Mouse (Mus musculus) C2C12 (cell line): ENCODE results near the gene 1110032F04Rik. TPM values are rescaled to one million over a fixed set of nuclear protein-coding genes. Genes with fewer than 3 reads are reported as not detected.

Experiments used
- H3K27me3 ChIP-seq: one replicate; pipeline ENCODE4 v1.6.1; 2011; ENCODE audit not compliant: control insufficient read depth, insufficient read depth, insufficient read length
- H3K36me3 ChIP-seq: one replicate; pipeline ENCODE4 v1.6.1; 2011; ENCODE audit not compliant: control insufficient read depth, insufficient read depth
- H3K4me3 ChIP-seq: one replicate; pipeline ENCODE4 v1.5.1; 2011; ENCODE audit warnings: mild to moderate bottlenecking, control low read depth; ENCODE audit not compliant: poor library complexity, insufficient read depth, severe bottlenecking
- H3K79me2 ChIP-seq: one replicate; pipeline ENCODE4 v1.6.1; 2011; ENCODE audit not compliant: control insufficient read depth, insufficient read depth
- H3K79me3 ChIP-seq: one replicate; pipeline ENCODE4 v1.6.1; 2011; ENCODE audit warnings: low read depth, control low read depth
- H3ac ChIP-seq: one replicate; pipeline ENCODE3; 2011; ENCODE audit warnings: low read depth; ENCODE audit not compliant: control insufficient read depth, insufficient read length
- CEBPB ChIP-seq: IDR thresholded peaks from one replicate; pipeline ENCODE4 v1.6.1; 2011; ENCODE audit warnings: low read depth, mild to moderate bottlenecking, control low read depth, moderate library complexity
- CTCF ChIP-seq: IDR thresholded peaks from one replicate; pipeline ENCODE4 v1.5.1; 2011; ENCODE audit not compliant: control insufficient read depth, insufficient read depth, insufficient read length
- FOSL1 ChIP-seq: IDR thresholded peaks from one replicate; pipeline ENCODE4 v1.8.0; 2011; ENCODE audit warnings: mild to moderate bottlenecking, low read length; ENCODE audit not compliant: poor library complexity, insufficient read depth, severe bottlenecking
- MAX ChIP-seq: IDR thresholded peaks from one replicate; pipeline ENCODE4 v1.6.1; 2011; ENCODE audit warnings: mild to moderate bottlenecking, control low read depth
- MYOD1 ChIP-seq: IDR thresholded peaks from one replicate; pipeline ENCODE4 v1.6.1; 2011; ENCODE audit warnings: low read depth; ENCODE audit not compliant: control insufficient read depth, insufficient read length
- MYOG ChIP-seq: IDR thresholded peaks from one replicate; pipeline ENCODE4 v1.6.1; 2011; ENCODE audit not compliant: control insufficient read depth, insufficient read length; ENCODE audit errors: extremely low read depth
- USF1 ChIP-seq: IDR thresholded peaks from one replicate; pipeline ENCODE4 v1.6.1; 2011; ENCODE audit warnings: low read depth, mild to moderate bottlenecking, control low read depth, moderate library complexity
- long read RNA-seq, 2 experiments: library from polyadenylated mRNA; unstranded; transcript quantifications; one replicate each; pipeline ENCODE4 v2.0.0; 2019 to 2020
- polyA plus RNA-seq: library from polyadenylated mRNA; unstranded; fragments of >200 nt; fragmentation: generic; extraction: Trizol; gene quantifications from one replicate; pipeline ENCODE4 v1.2.1, GENCODE M21; 2012; ENCODE audit warnings: missing spikeins

1110032F04Rik gene
- not detected for polyA plus RNA-seq
- long read RNA-seq, experiment 1: 0 reads
- long read RNA-seq, experiment 2: 0 reads

- Histone ChIP-seq H3K4me3 (no peak within 1 kb of the TSS), H3K27me3 (peaks cover 18% of the 10 kb centered on the region), H3K36me3 (no peaks in the 10 kb centered on the region), H3K79me2 (no peaks in the 10 kb centered on the region), H3ac (no peak within 1 kb of the TSS), H3K79me3 (no peaks in the 10 kb centered on the region)
- TF ChIP-seq MYOG (no peak), CEBPB (no peak), CTCF (no peak), FOSL1 (no peak), MYOD1 (no peak), USF1 (no peak), MAX (no peak)
These were observed at the start of gene 1110032F04Rik for GRCm38 (mm10) chr3:68869211-68869690. Gene 1110032F04Rik (plus strand): TSS chr3:68869586.

GRCm38 (mm10) chr3:68821406-68821805 lies 48.0 kb upstream of the 1110032F04Rik start:
- Histone ChIP-seq H3K79me2 (no peaks in the 10 kb centered on the region), H3K79me3 (no peaks in the 10 kb centered on the region), H3K4me3 (no peak overlapping the region), H3K36me3 (no peaks in the 10 kb centered on the region), H3K27me3 (no peaks in the 10 kb centered on the region), H3ac (no peak overlapping the region)
- no peak for TF ChIP-seq MYOG

GRCm38 (mm10) chr3:68821926-68822341 lies 47.5 kb upstream of the 1110032F04Rik start:
- H3K27me3 ChIP-seq: no peaks in the 10 kb centered on the region
- H3K4me3 ChIP-seq: no peak overlapping the region
- no peak overlapping the region for H3ac ChIP-seq
- TF ChIP-seq MAX (no peak), MYOD1 (no peak), CEBPB (no peak), CTCF (no peak), USF1 (no peak), FOSL1 (no peak), MYOG (no peak)
- H3K36me3 ChIP-seq: no peaks in the 10 kb centered on the region
- H3K79me2 ChIP-seq: no peaks in the 10 kb centered on the region
- no peaks in the 10 kb centered on the region for H3K79me3 ChIP-seq

- H3K4me3 ChIP-seq: no peak overlapping the region
- H3ac ChIP-seq: no peak overlapping the region
- no peaks in the 10 kb centered on the region for H3K27me3 ChIP-seq
- no peaks in the 10 kb centered on the region for H3K36me3 ChIP-seq
- TF ChIP-seq MYOD1 (no peak), MAX (no peak), USF1 (no peak), MYOG (no peak), CEBPB (no peak), CTCF (no peak), FOSL1 (no peak)
- H3K79me2 ChIP-seq: no peaks in the 10 kb centered on the region
- H3K79me3 ChIP-seq: no peaks in the 10 kb centered on the region
These were observed 45.3 kb upstream of the 1110032F04Rik start for GRCm38 (mm10) chr3:68823876-68824764.

- no peaks in the 10 kb centered on the region for H3K27me3 ChIP-seq
- no peak overlapping the region for H3K4me3 ChIP-seq
- H3K36me3 ChIP-seq: no peaks in the 10 kb centered on the region
- no peaks in the 10 kb centered on the region for H3K79me2 ChIP-seq
- no peaks in the 10 kb centered on the region for H3K79me3 ChIP-seq
- TF ChIP-seq USF1 (no peak), MAX (no peak), CEBPB (no peak), MYOG (no peak), MYOD1 (no peak), FOSL1 (no peak), CTCF (no peak)
- no peak overlapping the region for H3ac ChIP-seq
These were observed 44.7 kb upstream of the 1110032F04Rik start for GRCm38 (mm10) chr3:68824765-68825090.

GRCm38 (mm10) chr3:68825151-68825550 lies 44.2 kb upstream of the 1110032F04Rik start:
- Histone ChIP-seq H3K79me3 (no peaks in the 10 kb centered on the region), H3K36me3 (no peaks in the 10 kb centered on the region), H3K79me2 (no peaks in the 10 kb centered on the region), H3K27me3 (no peaks in the 10 kb centered on the region), H3K4me3 (no peak overlapping the region), H3ac (no peak overlapping the region)
- TF ChIP-seq MYOD1 (no peak), MYOG (no peak), FOSL1 (no peak), CEBPB (no peak)
